Mouse (Mus musculus) embryo, embryonic 10.5 days (tissue): ENCODE results near the gene Slco1a4.
"Not testable (repeated sequence)": the region's sequence is repeated elsewhere in the genome, so short reads cannot be mapped to it uniquely, and the experiment has no call there.

Source experiments
- DNase-seq: peaks from one replicate; pipeline ENCODE4 v3.0.0-alpha.2; 2015; ENCODE audit warnings: low spot score

Slco1a4 gene

GRCm38 (mm10) chr6:141856085-141856484 is at the start of gene Slco1a4:
Gene Slco1a4 (minus strand): TSS chr6:141856199.
- DNase-seq = no peak

GRCm38 (mm10) chr6:141898197-141898596 is 42.2 kb upstream of the Slco1a4 start:
- no peak for DNase-seq

- DNase-seq = no peak
Observed at GRCm38 (mm10) chr6:141889723-141890122, 33.7 kb upstream of the Slco1a4 start.

- DNase-seq = no peak
Observed at GRCm38 (mm10) chr6:141888248-141888647, 32.2 kb upstream of the Slco1a4 start.

- DNase-seq = no peak
Observed at GRCm38 (mm10) chr6:141882581-141882980, 26.6 kb upstream of the Slco1a4 start.

- not testable (repeated sequence) for DNase-seq
Observed at GRCm38 (mm10) chr6:141875742-141876141, 19.7 kb upstream of the Slco1a4 start.

GRCm38 (mm10) chr6:141871711-141872110 is 15.7 kb upstream of the Slco1a4 start:
- DNase-seq = no peak

GRCm38 (mm10) chr6:141868735-141869134 is 12.7 kb upstream of the Slco1a4 start:
- DNase-seq = no peak

- no peak for DNase-seq
Observed at GRCm38 (mm10) chr6:141866026-141866425, 10.0 kb upstream of the Slco1a4 start.

GRCm38 (mm10) chr6:141857735-141858531 is 1.9 kb upstream of the Slco1a4 start:
- DNase-seq = no peak

- peak; percentile 5 for DNase-seq
Observed at GRCm38 (mm10) chr6:141853616-141854015, 2.4 kb downstream of the Slco1a4 start.

- DNase-seq = no peak
Observed at GRCm38 (mm10) chr6:141849051-141849450, 6.9 kb downstream of the Slco1a4 start.

GRCm38 (mm10) chr6:141797837-141798236 is 58.2 kb downstream of the Slco1a4 start:
- DNase-seq = peak; percentile 82

- no peak for DNase-seq
Observed at GRCm38 (mm10) chr6:141774476-141774875, 81.5 kb downstream of the Slco1a4 start.

- no peak for DNase-seq
Observed at GRCm38 (mm10) chr6:141773710-141774109, 82.3 kb downstream of the Slco1a4 start, which contains the start of gene Gm5724. Gene Gm5724 (minus strand): TSS chr6:141773810.
